In genomic region chr17:86507342-86508211, GRCm38 (mm10) we compare ENCODE assay signal across 8 mouse cellular contexts. TPM values are rescaled to one million over a fixed set of nuclear protein-coding genes. Genes with fewer than 3 reads are reported as not detected.
DNase-seq lines count a peak whose midpoint lies in the region; ATAC-seq lines count a peak whose summit lies in the region.

No protein-coding gene starts in this region.

- H3K9me3 ChIP-seq in embryonic facial prominence, embryonic 12.5 days, result no peaks in the 10 kb centered on the region

- H3K9ac ChIP-seq in embryonic facial prominence, embryonic 12.5 days, result no peak overlapping the region

- ATAC-seq in embryonic facial prominence, embryonic 12.5 days (ENCODE audit: insufficient number of reproducible peaks, insufficient read depth, low FRiP score, low TSS enrichment), result no peak

- 61% methylated on average over 19 of the region's 19 CpGs for WGBS in embryonic facial prominence, embryonic 12.5 days

- DNase-seq in left cerebral cortex, postnatal 4 days, result peak; percentile 23
- no peak for DNase-seq in left cerebral cortex, postnatal 36 days (ENCODE audit: low spot score in 2 of 2)
- DNase-seq in heart, postnatal 36 days, result peak; percentile 47 to 49
- peak; percentile 50 for DNase-seq in lung, postnatal 14 days
- no peak for DNase-seq in embryo, embryonic 10.5 days (ENCODE audit: low spot score)
- DNase-seq in right cerebral cortex, adult 2 months (ENCODE audit: low spot score in 2 of 2), result no peak
- DNase-seq in cerebellum, postnatal 36 days, result no peak

- H3K4me3 ChIP-seq in embryonic facial prominence, embryonic 12.5 days, result no peak overlapping the region

- no peaks in the 10 kb centered on the region for H3K36me3 ChIP-seq in embryonic facial prominence, embryonic 12.5 days

- intact Hi-C loops in left cerebral cortex, postnatal 4 days (cut with DNase I), result no loop called here
- intact Hi-C loops in left cerebral cortex, postnatal 36 days (cut with DNase I), result no loop called here
- intact Hi-C loops in heart, postnatal 36 days (cut with DNase I), result no loop called here

- H3K27ac ChIP-seq in embryonic facial prominence, embryonic 12.5 days, result peak overlapping the region; percentile 60; the same call in 1 of the 2 replicates

- no peaks in the 10 kb centered on the region for H3K27me3 ChIP-seq in embryonic facial prominence, embryonic 12.5 days

- H3K4me2 ChIP-seq in embryonic facial prominence, embryonic 12.5 days (replicated peaks), result no peak overlapping the region

- H3K4me1 ChIP-seq in embryonic facial prominence, embryonic 12.5 days, result peaks cover 12% of the 10 kb centered on the region

RNA-seq across cellular contexts. Expression of gene Gm10309, which starts 2.5 kb away (rescaled TPM):
- total RNA-seq in left cerebral cortex, postnatal 4 days (2021), result not detected
- not detected for total RNA-seq in left cerebral cortex, postnatal 36 days (2021)
- 0.36 and 0.43 TPM in 2 replicates for polyA plus RNA-seq in embryonic facial prominence, embryonic 12.5 days (2016; fragmentation: Nextera tagmentation; extraction: Ambion mirVana)
- under 1 TPM in 1 of 2 experiments, not detected in 1; 0.16 TPM for total RNA-seq in heart, postnatal 36 days (2021)

Comparison
In these comparisons a context has a peak if more than half of its experiments do, and no peak if none do; other contexts are left out.
1. DNase-seq: peak in left cerebral cortex, postnatal 4 days (single experiment), heart, postnatal 36 days (2 of 2) and lung, postnatal 14 days (single experiment); none in left cerebral cortex, postnatal 36 days (0 of 2), embryo, embryonic 10.5 days (single experiment), right cerebral cortex, adult 2 months (0 of 2) and cerebellum, postnatal 36 days (0 of 2).